Mouse (Mus musculus): ENCODE results near the gene Cdk9. TPM values are rescaled to one million over a fixed set of nuclear protein-coding genes. Genes with fewer than 3 reads are reported as not detected.

The Cdk9 gene
- polyA plus RNA-seq, 1 experiment from 2014 or later: 68.7 TPM

GRCm38 (mm10) chr2:32756674-32757055 is 43.8 kb upstream of the Cdk9 start:
- Histone ChIP-seq H3K36me3 (ENCODE audit: insufficient read depth, low read length) (peaks cover 7% of the 10 kb centered on the region; the same call in 1 of the 2 replicates), H3K4me3 (ENCODE audit: low read depth, low read length) (no peak overlapping the region), H3K9me3 (ENCODE audit: low read length) (no peaks in the 10 kb centered on the region), H3K27ac (ENCODE audit: low read length) (no peak overlapping the region), H3K9ac (replicated peaks; ENCODE audit: low read depth) (no peak overlapping the region), H3K4me2 (replicated peaks; ENCODE audit: low read depth, low read length) (no peak overlapping the region), H3K27me3 (replicated peaks; ENCODE audit: insufficient read depth, low read length) (no peaks in the 10 kb centered on the region), H3K4me1 (ENCODE audit: insufficient read depth, low read depth, low read length) (no peaks in the 10 kb centered on the region)
- 34% methylated on average over 6 of the region's 6 CpGs for WGBS
- DNase-seq (ENCODE audit: low spot score) (no peak), ATAC-seq (peak; percentile 15)
- no peak for TF ChIP-seq EP300 (IDR thresholded peaks at IDR 0.05)
- TF ChIP-seq CTCF (IDR thresholded peaks at IDR 0.05): no peak

GRCm38 (mm10) chr2:32752181-32752580 is 39.3 kb upstream of the Cdk9 start:
- Histone ChIP-seq H3K9me3 (ENCODE audit: low read length) (no peaks in the 10 kb centered on the region), H3K4me3 (ENCODE audit: low read depth, low read length) (peak overlapping the region; percentile 24; the same call in 1 of the 2 replicates), H3K4me2 (replicated peaks; ENCODE audit: low read depth, low read length) (peak overlapping the region; percentile 48), H3K27me3 (replicated peaks; ENCODE audit: insufficient read depth, low read length) (no peaks in the 10 kb centered on the region), H3K27ac (ENCODE audit: low read length) (no peak overlapping the region), H3K9ac (replicated peaks; ENCODE audit: low read depth) (no peak overlapping the region), H3K36me3 (ENCODE audit: insufficient read depth, low read length) (peaks cover 12% of the 10 kb centered on the region; the same call in 1 of the 2 replicates), H3K4me1 (ENCODE audit: insufficient read depth, low read depth, low read length) (no peaks in the 10 kb centered on the region)
- no peak for TF ChIP-seq EP300 (IDR thresholded peaks at IDR 0.05)
- peak; percentile 63 for TF ChIP-seq CTCF (IDR thresholded peaks at IDR 0.05)
- peak; percentile 32 for ATAC-seq
- WGBS: 66% methylated on average over 10 of the region's 10 CpGs
- peak; percentile 78 for DNase-seq (ENCODE audit: low spot score)

GRCm38 (mm10) chr2:32751665-32752033 is 38.8 kb upstream of the Cdk9 start:
- DNase-seq (ENCODE audit: low spot score) (no peak), ATAC-seq (peak; percentile 34)
- 42% methylated on average over 8 of the region's 10 CpGs for WGBS
- Histone ChIP-seq H3K4me1 (ENCODE audit: insufficient read depth, low read depth, low read length) (no peaks in the 10 kb centered on the region), H3K9ac (replicated peaks; ENCODE audit: low read depth) (no peak overlapping the region), H3K27ac (ENCODE audit: low read length) (no peak overlapping the region; the same call in 1 of the 2 replicates), H3K9me3 (ENCODE audit: low read length) (no peaks in the 10 kb centered on the region), H3K36me3 (ENCODE audit: insufficient read depth, low read length) (peaks cover 12% of the 10 kb centered on the region; the same call in 1 of the 2 replicates), H3K27me3 (replicated peaks; ENCODE audit: insufficient read depth, low read length) (no peaks in the 10 kb centered on the region), H3K4me3 (ENCODE audit: low read depth, low read length) (peak overlapping the region; percentile 24), H3K4me2 (replicated peaks; ENCODE audit: low read depth, low read length) (peak overlapping the region; percentile 48)
- TF ChIP-seq EP300 (IDR thresholded peaks at IDR 0.05) (no peak), CTCF (IDR thresholded peaks at IDR 0.05) (no peak)

GRCm38 (mm10) chr2:32750887-32751664 is 38.2 kb upstream of the Cdk9 start:
- TF ChIP-seq EP300 (IDR thresholded peaks at IDR 0.05) (no peak), CTCF (IDR thresholded peaks at IDR 0.05) (no peak)
- Histone ChIP-seq H3K4me1 (ENCODE audit: insufficient read depth, low read depth, low read length) (no peaks in the 10 kb centered on the region), H3K36me3 (ENCODE audit: insufficient read depth, low read length) (peaks cover 12% of the 10 kb centered on the region; the same call in 1 of the 2 replicates), H3K4me2 (replicated peaks; ENCODE audit: low read depth, low read length) (peak overlapping the region; percentile 48), H3K9me3 (ENCODE audit: low read length) (no peaks in the 10 kb centered on the region), H3K27ac (ENCODE audit: low read length) (no peak overlapping the region; the same call in 1 of the 2 replicates), H3K27me3 (replicated peaks; ENCODE audit: insufficient read depth, low read length) (no peaks in the 10 kb centered on the region), H3K9ac (replicated peaks; ENCODE audit: low read depth) (no peak overlapping the region), H3K4me3 (ENCODE audit: low read depth, low read length) (peak overlapping the region; percentile 24)
- WGBS: 32% methylated on average over 31 of the region's 31 CpGs
- ATAC-seq (peak; percentile 92), DNase-seq (ENCODE audit: low spot score) (peak; percentile 85)

- TF ChIP-seq CTCF (IDR thresholded peaks at IDR 0.05) (peak; percentile 48), EP300 (IDR thresholded peaks at IDR 0.05) (no peak)
- H3K9me3 ChIP-seq (ENCODE audit: low read length): no peaks in the 10 kb centered on the region
- no peaks in the 10 kb centered on the region for H3K4me1 ChIP-seq (ENCODE audit: insufficient read depth, low read depth, low read length)
- H3K4me2 ChIP-seq (replicated peaks; ENCODE audit: low read depth, low read length): no peak overlapping the region
- no peak overlapping the region for H3K9ac ChIP-seq (replicated peaks; ENCODE audit: low read depth)
- H3K4me3 ChIP-seq (ENCODE audit: low read depth, low read length): no peak overlapping the region
- DNase-seq (ENCODE audit: low spot score) (no peak), ATAC-seq (no peak)
- H3K36me3 ChIP-seq (ENCODE audit: insufficient read depth, low read length): peaks cover 12% of the 10 kb centered on the region; the same call in 1 of the 2 replicates
- H3K27me3 ChIP-seq (replicated peaks; ENCODE audit: insufficient read depth, low read length): no peaks in the 10 kb centered on the region
- H3K27ac ChIP-seq (ENCODE audit: low read length): no peak overlapping the region
- WGBS: 70% methylated on average over 7 of the region's 7 CpGs
Measured at GRCm38 (mm10) chr2:32750199-32750598, 37.3 kb upstream of the Cdk9 start.

GRCm38 (mm10) chr2:32749082-32749481 is 36.2 kb upstream of the Cdk9 start:
- Histone ChIP-seq H3K4me2 (replicated peaks; ENCODE audit: low read depth, low read length) (no peak overlapping the region), H3K4me3 (ENCODE audit: low read depth, low read length) (no peak overlapping the region), H3K36me3 (ENCODE audit: insufficient read depth, low read length) (peaks cover 8% of the 10 kb centered on the region; the same call in 1 of the 2 replicates), H3K9ac (replicated peaks; ENCODE audit: low read depth) (no peak overlapping the region), H3K27ac (ENCODE audit: low read length) (no peak overlapping the region), H3K4me1 (ENCODE audit: insufficient read depth, low read depth, low read length) (no peaks in the 10 kb centered on the region), H3K27me3 (replicated peaks; ENCODE audit: insufficient read depth, low read length) (no peaks in the 10 kb centered on the region), H3K9me3 (ENCODE audit: low read length) (no peaks in the 10 kb centered on the region)
- ATAC-seq (no peak), DNase-seq (ENCODE audit: low spot score) (no peak)
- TF ChIP-seq CTCF (IDR thresholded peaks at IDR 0.05) (no peak), EP300 (IDR thresholded peaks at IDR 0.05) (no peak)
- WGBS: 82% methylated on average over 16 of the region's 16 CpGs

Data from lung, postnatal 0 days (tissue).